Mouse (Mus musculus) stomach, embryonic 14.5 days (tissue): ENCODE data around the gene Ankrd55. TPM values are rescaled to one million over a fixed set of nuclear protein-coding genes. Genes with fewer than 3 reads are reported as not detected.

ENCODE experiments used
- ATAC-seq: fragments of 200-750 bp; cut with Nextera tagmentation; 2 replicates; pipeline ENCODE4 v1.8.0; 2017; ENCODE audit warnings: low read depth, moderate TSS enrichment; ENCODE audit not compliant: insufficient number of reproducible peaks, insufficient read depth, low FRiP score
- H3K27ac ChIP-seq: fragments of 300-500 bp; sonication (generic); 2 replicates; pipeline ENCODE4 v1.5.1; 2014; ENCODE audit warnings: mild to moderate bottlenecking, low read length, moderate library complexity, mixed read lengths
- H3K27me3 ChIP-seq: fragments of 300-500 bp; sonication (generic); 2 replicates; pipeline ENCODE4 v1.6.1; 2014; ENCODE audit warnings: low read length, control low read depth, mixed read lengths; ENCODE audit not compliant: control insufficient read depth, insufficient read depth
- H3K36me3 ChIP-seq: fragments of 300-500 bp; sonication (generic); 2 replicates; pipeline ENCODE4 v1.6.1; 2014; ENCODE audit warnings: mild to moderate bottlenecking, control low read depth, low read length, moderate library complexity, mixed read lengths; ENCODE audit not compliant: control insufficient read depth, insufficient read depth
- H3K4me1 ChIP-seq: fragments of 300-500 bp; sonication (generic); 2 replicates; pipeline ENCODE4 v1.6.1; 2014; ENCODE audit warnings: low read length, control low read depth, mixed read lengths; ENCODE audit not compliant: control insufficient read depth, insufficient read depth
- H3K4me2 ChIP-seq: fragments of 300-500 bp; sonication (generic); replicated peaks from 2 replicates; pipeline ENCODE4 v1.6.1; 2014; ENCODE audit warnings: low read depth, low read length, control low read depth
- H3K4me3 ChIP-seq: fragments of 300-500 bp; sonication (generic); 2 replicates; pipeline ENCODE4 v1.5.1; 2014; ENCODE audit warnings: low read depth, low read length, control low read depth
- H3K9ac ChIP-seq: fragments of 300-500 bp; sonication (generic); replicated peaks from 2 replicates; pipeline ENCODE4 v1.6.1; 2014; ENCODE audit warnings: low read depth, mild to moderate bottlenecking, control low read depth, low read length, moderate library complexity, mixed read lengths
- H3K9me3 ChIP-seq: fragments of 300-500 bp; sonication (generic); 2 replicates; pipeline ENCODE4 v1.6.1; 2016; ENCODE audit warnings: low read depth, low read length, control low read depth; ENCODE audit not compliant: control insufficient read depth
- WGBS: fragments of 180-500 bp; shearing (Covaris S2); extraction: QIAGEN DNeasy Blood & Tissue Kit; methylation state at CpG from one replicate; pipeline ENCODE4 v1.1.7; 2014; 5-methylcytosine and 5-hydroxymethylcytosine counted together
- polyA plus RNA-seq: library from polyadenylated mRNA; unstranded; fragments of >200 nt; fragmentation: Nextera tagmentation; extraction: Ambion mirVana; gene quantifications from 2 replicates; pipeline ENCODE4 v1.2.1, GENCODE M21; 2014

Gene Ankrd55
- polyA plus RNA-seq, 1 experiment from 2014 or later = 0.26 TPM

GRCm38 (mm10) chr13:112413611-112414010 lies 125.4 kb downstream of the Ankrd55 start:
- H3K4me3 ChIP-seq = no peak overlapping the region
- no peaks in the 10 kb centered on the region for H3K36me3 ChIP-seq
- H3K27me3 ChIP-seq = no peaks in the 10 kb centered on the region
- 79% methylated on average over 8 of the region's 8 CpGs for WGBS
- H3K4me1 ChIP-seq = peaks cover 6% of the 10 kb centered on the region; the same call in 1 of the 2 replicates
- no peaks in the 10 kb centered on the region for H3K9me3 ChIP-seq
- no peak for ATAC-seq
- H3K27ac ChIP-seq = no peak overlapping the region
- no peak overlapping the region for H3K4me2 ChIP-seq
- no peak overlapping the region for H3K9ac ChIP-seq

DNA sequence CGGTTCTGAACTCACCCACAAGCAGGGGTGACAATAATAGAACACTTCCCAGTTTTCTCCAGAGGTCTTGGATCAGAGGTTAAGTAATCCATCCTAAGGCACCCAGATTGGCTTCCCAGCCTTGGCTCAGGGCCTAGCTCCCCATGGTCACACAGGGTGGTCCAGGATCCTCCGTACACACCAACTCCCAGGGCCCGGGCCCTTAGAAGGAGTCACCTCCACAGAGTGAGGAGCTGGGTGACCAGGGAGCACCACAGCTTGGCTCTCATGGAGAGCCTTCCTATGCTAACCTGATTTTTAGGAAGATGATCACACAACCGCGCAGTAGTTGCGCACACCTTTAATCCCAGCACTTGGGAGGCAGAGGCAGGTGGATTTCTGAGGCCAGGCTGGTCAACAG lies 127.6 kb downstream of the Ankrd55 start:
- Histone ChIP-seq H3K4me3 (no peak overlapping the region), H3K27ac (no peak overlapping the region), H3K27me3 (no peaks in the 10 kb centered on the region), H3K4me2 (no peak overlapping the region), H3K9me3 (no peaks in the 10 kb centered on the region), H3K36me3 (no peaks in the 10 kb centered on the region), H3K4me1 (peaks cover 6% of the 10 kb centered on the region; the same call in 1 of the 2 replicates), H3K9ac (no peak overlapping the region)
- 81% methylated on average over 6 of the region's 6 CpGs for WGBS
- no peak for ATAC-seq

GRCm38 (mm10) chr13:112416410-112417162 lies 128.3 kb downstream of the Ankrd55 start:
- Histone ChIP-seq H3K4me1 (peaks cover 6% of the 10 kb centered on the region; the same call in 1 of the 2 replicates), H3K9ac (no peak overlapping the region), H3K36me3 (no peaks in the 10 kb centered on the region), H3K9me3 (no peaks in the 10 kb centered on the region), H3K27ac (peak overlapping the region; percentile 56), H3K4me3 (no peak overlapping the region), H3K4me2 (no peak overlapping the region), H3K27me3 (no peaks in the 10 kb centered on the region)
- 12% methylated on average over 8 of the region's 8 CpGs for WGBS
- no peak for ATAC-seq

- no peaks in the 10 kb centered on the region for H3K27me3 ChIP-seq
- peak overlapping the region; percentile 56; the same call in 1 of the 2 replicates for H3K27ac ChIP-seq
- H3K9ac ChIP-seq = no peak overlapping the region
- 18% methylated on average over 4 of the region's 4 CpGs for WGBS
- no peaks in the 10 kb centered on the region for H3K36me3 ChIP-seq
- H3K9me3 ChIP-seq = no peaks in the 10 kb centered on the region
- H3K4me3 ChIP-seq = no peak overlapping the region
- H3K4me2 ChIP-seq = no peak overlapping the region
- peaks cover 6% of the 10 kb centered on the region; the same call in 1 of the 2 replicates for H3K4me1 ChIP-seq
- no peak for ATAC-seq
Observed at GRCm38 (mm10) chr13:112417163-112417523, 128.9 kb downstream of the Ankrd55 start.

DNA sequence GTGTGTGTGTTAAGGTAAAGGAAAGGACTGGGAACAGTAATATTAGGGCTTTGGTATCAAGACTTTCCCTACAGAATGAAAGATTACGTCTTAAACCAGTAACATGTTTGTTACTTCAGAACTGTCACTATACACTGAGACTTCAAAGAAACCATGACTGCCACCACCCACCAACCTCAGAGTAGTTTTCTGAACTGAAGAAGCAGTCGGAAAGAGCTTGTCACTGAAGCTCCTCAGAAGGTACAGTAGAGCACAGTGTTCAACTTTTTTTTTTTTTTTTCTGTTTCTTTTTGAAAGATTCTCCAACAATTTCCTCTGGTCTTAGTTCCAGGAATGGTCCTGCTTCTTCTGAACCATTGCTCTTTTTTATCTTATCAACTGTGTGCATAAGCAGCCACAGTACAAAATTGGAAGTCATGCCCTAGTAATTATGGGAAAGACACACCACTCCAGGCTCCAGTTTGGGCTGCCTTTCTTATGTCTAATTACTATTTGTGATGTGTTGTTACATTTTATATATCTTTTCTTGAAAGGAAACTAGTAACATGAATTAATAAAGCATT lies 129.7 kb downstream of the Ankrd55 start:
- H3K4me3 ChIP-seq = no peak overlapping the region
- H3K9ac ChIP-seq = no peak overlapping the region
- no peak overlapping the region for H3K27ac ChIP-seq
- H3K4me1 ChIP-seq = peaks cover 6% of the 10 kb centered on the region; the same call in 1 of the 2 replicates
- H3K36me3 ChIP-seq = no peaks in the 10 kb centered on the region
- 79% methylated on average over 2 of the region's 2 CpGs for WGBS
- no peak for ATAC-seq
- no peaks in the 10 kb centered on the region for H3K9me3 ChIP-seq
- H3K27me3 ChIP-seq = no peaks in the 10 kb centered on the region
- H3K4me2 ChIP-seq = no peak overlapping the region

- Histone ChIP-seq H3K27ac (no peak overlapping the region), H3K4me2 (no peak overlapping the region), H3K9ac (no peak overlapping the region), H3K9me3 (no peaks in the 10 kb centered on the region), H3K4me3 (no peak overlapping the region), H3K4me1 (peaks cover 6% of the 10 kb centered on the region; the same call in 1 of the 2 replicates), H3K36me3 (no peaks in the 10 kb centered on the region), H3K27me3 (no peaks in the 10 kb centered on the region)
- no peak for ATAC-seq
- 86% methylated on average over 4 of the region's 4 CpGs for WGBS
Observed at GRCm38 (mm10) chr13:112418595-112418994, 130.3 kb downstream of the Ankrd55 start.

- Histone ChIP-seq H3K4me1 (0 out of 2 replicates have a peak, but pooled peaks cover 5% of the 10 kb centered on the region), H3K4me2 (no peak overlapping the region), H3K36me3 (no peaks in the 10 kb centered on the region), H3K27me3 (no peaks in the 10 kb centered on the region), H3K27ac (no peak overlapping the region), H3K4me3 (no peak overlapping the region), H3K9me3 (no peaks in the 10 kb centered on the region), H3K9ac (no peak overlapping the region)
- WGBS = 90% methylated on average over 2 of the region's 2 CpGs
- ATAC-seq = no peak
Observed at GRCm38 (mm10) chr13:112424212-112424611, 136.0 kb downstream of the Ankrd55 start.

DNA sequence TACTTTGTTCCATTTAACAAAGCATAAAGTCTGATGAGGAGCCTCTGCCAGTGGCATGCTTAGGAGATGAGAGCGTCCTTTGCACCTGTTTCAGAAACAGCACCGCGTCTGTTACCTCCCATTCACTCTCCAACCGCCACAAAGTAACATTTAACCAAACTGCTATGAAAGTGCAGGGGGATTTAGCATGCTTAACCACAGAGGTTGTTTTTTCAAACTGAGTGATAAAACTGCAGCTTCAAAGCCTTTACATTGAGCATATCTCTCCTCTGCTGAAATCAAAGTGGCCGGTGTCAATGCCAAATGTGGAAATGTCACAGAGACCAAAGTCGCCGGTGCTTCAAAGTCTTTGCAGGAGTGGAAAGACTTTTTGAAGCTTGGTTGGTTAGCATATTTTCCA lies 136.4 kb downstream of the Ankrd55 start:
- Histone ChIP-seq H3K4me3 (no peak overlapping the region), H3K9me3 (no peaks in the 10 kb centered on the region), H3K4me2 (no peak overlapping the region), H3K27me3 (no peaks in the 10 kb centered on the region), H3K27ac (no peak overlapping the region), H3K9ac (no peak overlapping the region), H3K36me3 (no peaks in the 10 kb centered on the region), H3K4me1 (0 out of 2 replicates have a peak, but pooled peaks cover 5% of the 10 kb centered on the region)
- no peak for ATAC-seq
- 76% methylated on average over 7 of the region's 7 CpGs for WGBS
